Mouse (Mus musculus) C2C12 (cell line): ENCODE measurements at regions not wholly inside any gene's neighbourhood (a gene's known extent, or its start where the extent isn't known, plus 50 kb on each side); places are given as distances from the start of the nearest gene placed in this dataset.

Experiments
- CEBPB ChIP-seq: IDR thresholded peaks from one replicate; pipeline ENCODE4 v1.6.1; 2011; ENCODE audit warnings: low read depth, mild to moderate bottlenecking, control low read depth, moderate library complexity
- CTCF ChIP-seq: IDR thresholded peaks from one replicate; pipeline ENCODE4 v1.5.1; 2011; ENCODE audit not compliant: control insufficient read depth, insufficient read depth, insufficient read length
- FOSL1 ChIP-seq: IDR thresholded peaks from one replicate; pipeline ENCODE4 v1.8.0; 2011; ENCODE audit warnings: mild to moderate bottlenecking, low read length; ENCODE audit not compliant: poor library complexity, insufficient read depth, severe bottlenecking
- MAX ChIP-seq: IDR thresholded peaks from one replicate; pipeline ENCODE4 v1.6.1; 2011; ENCODE audit warnings: mild to moderate bottlenecking, control low read depth
- MYOG ChIP-seq: IDR thresholded peaks from one replicate; pipeline ENCODE4 v1.6.1; 2011; ENCODE audit not compliant: control insufficient read depth, insufficient read length; ENCODE audit errors: extremely low read depth
- USF1 ChIP-seq: IDR thresholded peaks from one replicate; pipeline ENCODE4 v1.6.1; 2011; ENCODE audit warnings: low read depth, mild to moderate bottlenecking, control low read depth, moderate library complexity

DNA sequence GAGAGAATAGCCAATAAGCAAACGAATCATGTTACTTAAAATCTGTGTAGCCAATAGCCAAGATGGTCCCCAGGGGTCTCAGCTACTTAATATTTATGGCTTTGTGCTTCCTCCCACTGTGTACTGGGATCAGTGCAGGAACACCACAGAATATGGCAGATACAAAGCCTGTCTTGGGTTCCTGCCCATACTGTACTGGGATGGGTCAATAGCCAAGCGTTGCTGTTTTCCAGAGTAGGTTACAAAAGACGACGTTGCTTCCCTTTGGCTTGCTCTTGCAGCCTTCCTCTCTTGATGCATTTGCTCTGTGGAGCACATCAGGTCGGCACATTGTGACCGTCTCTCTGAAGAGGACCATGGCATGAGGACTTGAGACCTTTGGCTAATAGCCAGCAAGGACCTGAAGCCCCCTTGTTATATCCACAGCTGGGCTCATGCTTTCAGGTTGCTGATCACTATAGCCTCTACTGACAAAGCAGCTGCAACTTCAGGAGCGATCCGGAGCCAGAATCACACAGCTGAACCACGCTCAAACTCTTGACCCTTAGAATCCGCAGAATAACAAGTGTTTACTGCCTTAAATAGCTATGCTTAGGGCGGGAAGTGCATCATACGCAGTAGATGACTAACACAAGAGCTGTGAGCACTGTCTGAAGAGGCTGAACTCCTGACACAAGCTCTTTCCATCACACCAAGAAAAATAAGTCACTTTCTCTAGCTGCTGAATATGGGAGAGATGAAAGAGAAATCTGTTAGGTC lies 250.2 kb upstream of the Daam1 start:
- TF ChIP-seq CTCF (no peak), CEBPB (no peak), MYOG (no peak), MAX (no peak), USF1 (no peak), FOSL1 (no peak)
